Mouse (Mus musculus): ENCODE results near the gene Taf11. TPM values are rescaled to one million over a fixed set of nuclear protein-coding genes. Genes with fewer than 3 reads are reported as not detected.

Taf11 gene
- polyA plus RNA-seq, 1 experiment, result 38.4 TPM

DNA sequence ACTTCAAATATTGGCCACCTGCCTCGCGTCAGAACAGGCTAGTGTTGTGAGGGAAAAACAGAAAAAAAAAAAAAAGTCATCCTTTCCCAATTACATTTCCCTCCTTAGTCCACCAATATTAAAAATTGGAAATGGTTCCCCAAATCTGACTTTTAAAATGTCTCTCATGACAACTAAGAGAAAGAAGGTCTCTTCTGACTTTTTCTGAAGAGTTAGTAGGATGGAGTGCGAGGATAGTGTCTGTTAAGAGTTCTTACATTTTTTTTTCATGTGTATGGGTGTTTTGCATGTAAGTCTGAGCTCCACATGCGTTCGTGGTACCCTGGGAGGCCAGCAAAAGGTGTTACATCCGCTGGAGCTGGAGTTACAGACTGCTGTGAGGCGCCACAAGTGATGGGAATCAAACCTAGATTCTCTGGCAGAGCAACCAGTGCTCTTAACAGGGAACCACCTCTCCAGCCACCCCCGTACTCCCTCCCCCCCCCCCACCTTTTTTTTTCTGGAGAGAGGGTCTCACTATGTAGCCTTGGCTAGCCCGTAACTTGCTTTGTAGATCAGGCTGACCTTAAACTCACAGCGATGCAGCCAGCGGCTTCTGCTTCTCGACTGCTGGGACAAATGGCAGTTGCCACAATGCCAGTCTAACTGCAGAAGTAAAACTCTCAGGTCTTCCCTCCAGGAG, 1.3 kb downstream of the Taf11 start:
- Histone ChIP-seq H3ac (ENCODE audit: control insufficient read depth, insufficient read length, low read depth) (peak overlapping the region; percentile 65), H3K27me3 (ENCODE audit: control insufficient read depth, insufficient read depth, insufficient read length) (no peaks in the 10 kb centered on the region), H3K79me3 (ENCODE audit: low read depth) (peaks cover 26% of the 10 kb centered on the region), H3K4me3 (ENCODE audit: insufficient read depth, poor library complexity, severe bottlenecking) (peak overlapping the region; percentile 95), H3K79me2 (ENCODE audit: control insufficient read depth, insufficient read depth) (peaks cover 60% of the 10 kb centered on the region), H3K36me3 (ENCODE audit: control insufficient read depth, insufficient read depth) (peaks cover 16% of the 10 kb centered on the region)
- TF ChIP-seq CEBPB (IDR thresholded peaks at IDR 0.05; ENCODE audit: low read depth) (no peak), CTCF (IDR thresholded peaks at IDR 0.05; ENCODE audit: control insufficient read depth, insufficient read depth, insufficient read length) (no peak), MAX (IDR thresholded peaks at IDR 0.05) (no peak), MYOG (IDR thresholded peaks at IDR 0.05; ENCODE audit: control insufficient read depth, extremely low read depth, insufficient read length) (no peak), MYOD1 (IDR thresholded peaks at IDR 0.05; ENCODE audit: control insufficient read depth, insufficient read length, low read depth) (no peak), FOSL1 (IDR thresholded peaks at IDR 0.05; ENCODE audit: insufficient read depth, low read length, poor library complexity, severe bottlenecking) (no peak), USF1 (IDR thresholded peaks at IDR 0.05; ENCODE audit: low read depth) (no peak)

DNA sequence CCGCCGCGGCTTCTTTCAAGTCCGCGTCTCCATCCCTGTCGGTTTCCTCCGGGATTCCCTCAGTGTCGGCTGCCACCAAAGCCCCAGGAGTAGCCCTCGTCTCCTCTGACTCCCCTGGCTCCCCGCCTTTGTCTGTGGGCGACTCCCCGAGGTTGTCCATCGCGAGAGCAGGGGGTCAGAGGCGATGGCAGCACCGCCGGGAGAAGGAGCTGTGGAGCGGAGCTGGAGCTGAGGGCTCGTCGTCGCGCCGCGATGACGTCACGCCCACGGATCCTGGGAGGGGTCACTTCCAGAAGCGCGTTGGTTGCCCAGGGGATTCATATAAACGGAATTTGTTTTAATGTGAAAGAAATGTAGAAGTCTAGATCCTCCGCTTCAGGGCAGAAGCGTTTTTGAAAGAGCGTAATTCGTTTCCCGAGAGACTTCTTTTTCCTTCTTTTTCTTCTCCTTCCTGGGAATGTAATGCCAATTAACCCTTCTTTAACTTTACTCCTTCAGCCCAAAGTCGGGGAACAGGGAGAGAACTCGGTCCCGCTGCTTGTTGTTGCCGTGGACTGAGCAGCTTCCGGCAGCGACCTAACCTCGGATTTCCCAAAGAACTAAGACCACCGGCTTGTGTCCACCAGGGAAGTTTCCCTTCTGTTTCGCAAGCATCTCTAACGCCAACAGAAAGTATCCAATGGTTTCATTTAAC, 2.0 kb downstream of the Taf11 start:
- Histone ChIP-seq H3ac (ENCODE audit: control insufficient read depth, insufficient read length, low read depth) (peak overlapping the region; percentile 86), H3K79me2 (ENCODE audit: control insufficient read depth, insufficient read depth) (peaks cover 56% of the 10 kb centered on the region), H3K36me3 (ENCODE audit: control insufficient read depth, insufficient read depth) (peaks cover 22% of the 10 kb centered on the region), H3K79me3 (ENCODE audit: low read depth) (peaks cover 26% of the 10 kb centered on the region), H3K4me3 (ENCODE audit: insufficient read depth, poor library complexity, severe bottlenecking) (peak overlapping the region; percentile 95), H3K27me3 (ENCODE audit: control insufficient read depth, insufficient read depth, insufficient read length) (no peaks in the 10 kb centered on the region)
- TF ChIP-seq MYOG (IDR thresholded peaks at IDR 0.05; ENCODE audit: control insufficient read depth, extremely low read depth, insufficient read length) (no peak), CTCF (IDR thresholded peaks at IDR 0.05; ENCODE audit: control insufficient read depth, insufficient read depth, insufficient read length) (peak; percentile 18), MAX (IDR thresholded peaks at IDR 0.05) (no peak), FOSL1 (IDR thresholded peaks at IDR 0.05; ENCODE audit: insufficient read depth, low read length, poor library complexity, severe bottlenecking) (no peak), MYOD1 (IDR thresholded peaks at IDR 0.05; ENCODE audit: control insufficient read depth, insufficient read length, low read depth) (no peak), CEBPB (IDR thresholded peaks at IDR 0.05; ENCODE audit: low read depth) (peak; percentile 12), USF1 (IDR thresholded peaks at IDR 0.05; ENCODE audit: low read depth) (no peak)

DNA sequence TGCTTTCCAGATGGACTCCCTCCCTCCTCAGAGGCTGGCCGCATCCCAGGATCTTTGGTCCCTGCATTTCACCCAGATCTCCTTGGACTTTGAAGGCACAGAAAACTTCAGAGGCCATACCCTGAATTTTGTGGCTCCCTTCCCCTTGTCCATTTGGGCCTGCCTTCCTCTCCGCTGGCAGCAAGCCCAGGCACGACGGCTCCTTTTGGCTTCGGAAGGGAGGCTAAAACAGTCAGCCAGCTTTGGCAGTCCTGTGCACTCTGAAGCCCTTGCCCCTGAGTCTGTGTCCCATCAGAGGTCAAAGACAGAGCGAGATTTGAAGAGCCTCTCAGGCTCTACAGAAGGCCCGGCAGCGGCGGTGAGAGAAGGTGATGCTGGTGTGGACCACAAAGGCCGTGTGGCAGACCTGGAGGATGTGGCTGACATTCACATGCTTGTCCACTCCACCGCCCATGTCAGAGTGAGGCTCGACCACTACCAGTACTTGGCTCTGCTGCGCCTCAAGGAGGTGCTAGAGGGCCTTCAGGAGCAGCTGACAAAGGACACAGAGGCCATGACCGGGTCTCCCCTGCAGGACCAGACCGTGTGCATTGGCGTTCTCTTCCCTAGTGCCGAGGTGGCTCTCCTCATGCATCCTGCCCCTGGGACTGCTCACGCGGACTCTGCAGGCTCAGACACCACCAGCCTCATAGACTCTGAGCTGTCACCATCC, 23.0 kb downstream of the Taf11 start:
- H3K79me2 ChIP-seq (ENCODE audit: control insufficient read depth, insufficient read depth), result no peaks in the 10 kb centered on the region
- peaks cover 15% of the 10 kb centered on the region for H3K36me3 ChIP-seq (ENCODE audit: control insufficient read depth, insufficient read depth)
- H3K27me3 ChIP-seq (ENCODE audit: control insufficient read depth, insufficient read depth, insufficient read length), result no peaks in the 10 kb centered on the region
- TF ChIP-seq USF1 (IDR thresholded peaks at IDR 0.05; ENCODE audit: low read depth) (no peak), MAX (IDR thresholded peaks at IDR 0.05) (no peak), CTCF (IDR thresholded peaks at IDR 0.05; ENCODE audit: control insufficient read depth, insufficient read depth, insufficient read length) (no peak), CEBPB (IDR thresholded peaks at IDR 0.05; ENCODE audit: low read depth) (no peak), FOSL1 (IDR thresholded peaks at IDR 0.05; ENCODE audit: insufficient read depth, low read length, poor library complexity, severe bottlenecking) (no peak), MYOG (IDR thresholded peaks at IDR 0.05; ENCODE audit: control insufficient read depth, extremely low read depth, insufficient read length) (no peak), MYOD1 (IDR thresholded peaks at IDR 0.05; ENCODE audit: control insufficient read depth, insufficient read length, low read depth) (no peak)
- no peaks in the 10 kb centered on the region for H3K79me3 ChIP-seq (ENCODE audit: low read depth)
- H3K4me3 ChIP-seq (ENCODE audit: insufficient read depth, poor library complexity, severe bottlenecking), result no peak overlapping the region
- H3ac ChIP-seq (ENCODE audit: control insufficient read depth, insufficient read length, low read depth), result no peak overlapping the region

DNA sequence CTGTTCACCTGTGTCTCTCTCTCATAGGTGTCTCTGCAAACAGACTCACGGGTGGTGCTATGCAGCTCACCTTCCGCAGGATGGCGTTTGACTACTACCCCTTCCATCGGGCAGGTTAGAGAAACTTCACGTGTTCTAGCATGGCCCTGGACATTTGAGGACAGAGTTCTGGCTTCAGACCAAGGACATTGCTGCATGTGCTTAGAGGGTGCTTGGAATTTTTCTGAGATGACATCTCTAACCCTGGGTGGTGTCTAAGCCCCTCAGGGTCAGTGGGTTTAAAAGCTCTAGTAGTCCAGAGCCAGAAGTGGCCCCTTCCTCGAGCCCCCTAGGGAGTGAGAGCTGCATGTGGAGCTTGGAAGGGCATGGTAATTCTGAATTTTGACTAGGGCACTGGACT, 25.6 kb downstream of the Taf11 start:
- Histone ChIP-seq H3K79me3 (ENCODE audit: low read depth) (no peaks in the 10 kb centered on the region), H3ac (ENCODE audit: control insufficient read depth, insufficient read length, low read depth) (no peak overlapping the region), H3K79me2 (ENCODE audit: control insufficient read depth, insufficient read depth) (no peaks in the 10 kb centered on the region), H3K4me3 (ENCODE audit: insufficient read depth, poor library complexity, severe bottlenecking) (no peak overlapping the region), H3K27me3 (ENCODE audit: control insufficient read depth, insufficient read depth, insufficient read length) (no peaks in the 10 kb centered on the region), H3K36me3 (ENCODE audit: control insufficient read depth, insufficient read depth) (peaks cover 17% of the 10 kb centered on the region)
- TF ChIP-seq CTCF (IDR thresholded peaks at IDR 0.05; ENCODE audit: control insufficient read depth, insufficient read depth, insufficient read length), result no peak
- no peak for TF ChIP-seq MYOD1 (IDR thresholded peaks at IDR 0.05; ENCODE audit: control insufficient read depth, insufficient read length, low read depth)
- TF ChIP-seq MAX (IDR thresholded peaks at IDR 0.05), result no peak
- no peak for TF ChIP-seq USF1 (IDR thresholded peaks at IDR 0.05; ENCODE audit: low read depth)
- TF ChIP-seq FOSL1 (IDR thresholded peaks at IDR 0.05; ENCODE audit: insufficient read depth, low read length, poor library complexity, severe bottlenecking), result no peak
- no peak for TF ChIP-seq CEBPB (IDR thresholded peaks at IDR 0.05; ENCODE audit: low read depth)
- no peak for TF ChIP-seq MYOG (IDR thresholded peaks at IDR 0.05; ENCODE audit: control insufficient read depth, extremely low read depth, insufficient read length)

DNA sequence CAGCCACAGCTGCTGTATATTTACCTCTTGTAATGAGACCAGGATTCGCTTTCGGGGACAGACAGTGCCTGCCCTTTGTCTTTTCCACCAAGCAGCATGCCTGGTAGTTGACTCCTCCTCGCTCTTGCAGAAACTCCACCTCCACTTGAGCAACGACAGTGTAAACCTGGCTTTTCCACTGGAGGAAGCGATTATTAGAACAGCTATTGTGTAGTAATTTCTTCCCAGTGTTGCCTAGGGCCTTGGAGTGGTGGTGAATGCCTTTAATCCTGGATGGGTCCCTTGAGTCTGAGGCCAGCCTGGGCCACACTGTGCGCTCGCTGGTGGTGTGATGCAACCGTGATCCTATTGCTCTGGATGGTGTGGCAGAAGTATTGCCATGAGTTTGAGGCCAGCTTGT, 26.5 kb downstream of the Taf11 start:
- Histone ChIP-seq H3K4me3 (ENCODE audit: insufficient read depth, poor library complexity, severe bottlenecking) (no peak overlapping the region), H3K27me3 (ENCODE audit: control insufficient read depth, insufficient read depth, insufficient read length) (no peaks in the 10 kb centered on the region), H3K79me3 (ENCODE audit: low read depth) (no peaks in the 10 kb centered on the region), H3ac (ENCODE audit: control insufficient read depth, insufficient read length, low read depth) (no peak overlapping the region), H3K79me2 (ENCODE audit: control insufficient read depth, insufficient read depth) (no peaks in the 10 kb centered on the region), H3K36me3 (ENCODE audit: control insufficient read depth, insufficient read depth) (peaks cover 17% of the 10 kb centered on the region)
- no peak for TF ChIP-seq CEBPB (IDR thresholded peaks at IDR 0.05; ENCODE audit: low read depth)
- no peak for TF ChIP-seq CTCF (IDR thresholded peaks at IDR 0.05; ENCODE audit: control insufficient read depth, insufficient read depth, insufficient read length)
- no peak for TF ChIP-seq MYOD1 (IDR thresholded peaks at IDR 0.05; ENCODE audit: control insufficient read depth, insufficient read length, low read depth)
- no peak for TF ChIP-seq MYOG (IDR thresholded peaks at IDR 0.05; ENCODE audit: control insufficient read depth, extremely low read depth, insufficient read length)
- TF ChIP-seq FOSL1 (IDR thresholded peaks at IDR 0.05; ENCODE audit: insufficient read depth, low read length, poor library complexity, severe bottlenecking), result no peak
- no peak for TF ChIP-seq USF1 (IDR thresholded peaks at IDR 0.05; ENCODE audit: low read depth)
- no peak for TF ChIP-seq MAX (IDR thresholded peaks at IDR 0.05)

Data from C2C12 (cell line).